Mouse (Mus musculus) E14TG2a.4 (cell line): ENCODE results near the gene Znfx1.

Source experiments
- CTCF ChIP-seq: conservative IDR thresholded peaks from 2 replicates; pipeline ENCODE4 v1.5.1; 2014; ENCODE audit warnings: low read length
- NANOG ChIP-seq: IDR thresholded peaks from 2 replicates; pipeline ENCODE4 v1.6.1; 2014; ENCODE audit warnings: borderline replicate concordance, low read length, mixed read lengths

DNA sequence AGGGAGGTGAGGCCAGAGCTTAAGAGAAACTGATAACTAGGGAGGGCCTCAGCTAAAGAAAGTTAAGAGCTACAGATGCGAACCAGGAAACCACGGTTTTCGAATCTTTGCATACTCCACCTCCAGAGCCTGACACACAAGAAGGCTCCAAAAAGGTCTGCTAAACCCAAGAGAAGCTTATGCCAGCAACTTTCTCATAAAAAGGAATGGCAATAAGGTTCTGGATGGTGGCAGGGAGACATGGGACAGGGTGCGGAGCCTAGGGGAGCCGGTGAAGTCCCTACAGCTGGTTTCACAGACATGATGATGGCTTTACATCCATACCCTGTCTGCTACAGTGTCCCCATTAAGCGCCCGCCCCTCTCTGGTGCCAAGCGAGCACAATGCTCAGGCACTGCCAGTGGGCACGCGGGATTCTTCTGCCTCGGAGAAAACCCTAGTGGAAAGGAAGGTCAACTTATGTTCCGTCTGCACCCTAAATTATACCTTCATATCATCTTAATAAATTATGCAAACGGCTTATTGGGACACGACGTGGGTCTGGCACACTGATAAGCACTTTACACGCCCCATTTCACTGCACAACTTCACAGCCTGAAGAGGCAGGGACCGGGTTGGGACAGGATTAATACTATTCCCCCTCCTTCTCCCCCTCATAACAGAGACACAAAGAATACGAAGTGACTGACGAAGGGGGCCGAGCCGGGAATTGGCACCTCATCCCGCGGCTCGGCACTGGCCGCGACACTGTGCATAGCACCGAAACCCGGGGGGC lies 67.6 kb downstream of the Znfx1 start:
- no peak for TF ChIP-seq CTCF
- no peak for TF ChIP-seq NANOG
